16 mouse cellular contexts compared by ENCODE assay signal in genomic region chr2:146916085-146916484, GRCm38 (mm10).
"Had no signal": no experiment of that assay in that cellular context is flagged by ENCODE, and none has a peak within 500 bp of the region (broad histone marks: within the 10 kb centered on the region; RNA-seq: fewer than 3 reads in every experiment).

No protein-coding gene starts in this region.

- H3K9ac ChIP-seq: lung, embryonic 14.5 days; midbrain, embryonic 12.5 days; neural tube, embryonic 12.5 days; stomach, embryonic 15.5 days had no signal

- H3K4me1 ChIP-seq: stomach, embryonic 15.5 days had no signal

- H3K27me3 ChIP-seq: neural tube, embryonic 12.5 days; stomach, embryonic 15.5 days had no signal

- ATAC-seq: midbrain, embryonic 16.5 days had no signal

- H3K4me2 ChIP-seq: lung, embryonic 14.5 days; midbrain, embryonic 12.5 days; neural tube, embryonic 12.5 days; stomach, embryonic 15.5 days had no signal

- H3K9me3 ChIP-seq: midbrain, embryonic 10.5 days; midbrain, embryonic 12.5 days; neural tube, embryonic 12.5 days; stomach, embryonic 15.5 days had no signal

- H3K36me3 ChIP-seq: midbrain, embryonic 12.5 days; neural tube, embryonic 12.5 days; stomach, embryonic 15.5 days had no signal

- H3K27ac ChIP-seq: midbrain, embryonic 10.5 days; midbrain, embryonic 12.5 days; neural tube, embryonic 12.5 days; stomach, embryonic 15.5 days; stomach, postnatal 0 days had no signal

- DNase-seq: lung, adult 18-20 months; lung, embryonic 14.5 days; lung, postnatal 10 days; lung, postnatal 4 days; midbrain, embryonic 14.5 days; right cerebral cortex, postnatal 14 days; thymus, adult 2 months; thymus, postnatal 25 days; thymus, postnatal 4 days had no signal

- H3K4me3 ChIP-seq: midbrain, embryonic 10.5 days; midbrain, embryonic 12.5 days; myocyte; neural tube, embryonic 12.5 days; stomach, embryonic 15.5 days had no signal
